Mouse (Mus musculus) spleen, postnatal 36 days (tissue): ENCODE results near the gene Agpat1.

Experiments
- DNase-seq, 2 experiments: peaks; one replicate each; pipeline ENCODE4 v3.0.0; 2022; ENCODE audit warnings: low spot score in 2 of 2, mixed read lengths in 1 of 2

Agpat1 gene

GRCm38 (mm10) chr17:34652546-34652945 is 48.5 kb downstream of the Agpat1 start:
- no peak for DNase-seq

- no peak for DNase-seq
These were observed 48.9 kb downstream of the Agpat1 start for GRCm38 (mm10) chr17:34652985-34653384.

GRCm38 (mm10) chr17:34653746-34654285 is 49.8 kb downstream of the Agpat1 start:
- no peak for DNase-seq

- DNase-seq, result no peak
These were observed 50.3 kb downstream of the Agpat1 start for GRCm38 (mm10) chr17:34654392-34654791.

- DNase-seq, result no peak
These were observed 51.1 kb downstream of the Agpat1 start for GRCm38 (mm10) chr17:34655160-34655559.

GRCm38 (mm10) chr17:34655581-34655991 is 51.5 kb downstream of the Agpat1 start:
- DNase-seq, result peak in 1 of 2 experiments; percentile 36

- DNase-seq, result no peak
These were observed 52.6 kb downstream of the Agpat1 start for GRCm38 (mm10) chr17:34656666-34657065.

GRCm38 (mm10) chr17:34657271-34657670 is 53.2 kb downstream of the Agpat1 start:
- no peak for DNase-seq

GRCm38 (mm10) chr17:34658145-34658544 is 54.1 kb downstream of the Agpat1 start:
- DNase-seq, result no peak

- no peak for DNase-seq
These were observed 54.5 kb downstream of the Agpat1 start for GRCm38 (mm10) chr17:34658591-34658990.

- DNase-seq, result no peak
These were observed 55.3 kb downstream of the Agpat1 start for GRCm38 (mm10) chr17:34659181-34659896.

GRCm38 (mm10) chr17:34659897-34660214 is 55.8 kb downstream of the Agpat1 start:
- DNase-seq, result no peak

GRCm38 (mm10) chr17:34660259-34660820 is 56.3 kb downstream of the Agpat1 start:
- DNase-seq, result no peak

GRCm38 (mm10) chr17:34661121-34661591 is 57.1 kb downstream of the Agpat1 start:
- no peak for DNase-seq

GRCm38 (mm10) chr17:34662468-34662867 is 58.4 kb downstream of the Agpat1 start:
- no peak for DNase-seq

GRCm38 (mm10) chr17:34662978-34663377 is 58.9 kb downstream of the Agpat1 start:
- no peak for DNase-seq
